9 mouse cellular contexts compared by ENCODE assay signal in genomic region chr2:172934420-172934788, GRCm38 (mm10). TPM values are rescaled to one million over a fixed set of nuclear protein-coding genes. Genes with fewer than 3 reads are reported as not detected.
DNase-seq lines count a peak whose midpoint lies in the region; ATAC-seq lines count a peak whose summit lies in the region.
"Had no signal": no experiment of that assay in that cellular context is flagged by ENCODE, and none has a peak within 500 bp of the region (broad histone marks: within the 10 kb centered on the region; RNA-seq: fewer than 3 reads in every experiment).

No protein-coding gene starts in this region.

- no peaks in the 10 kb centered on the region for H3K9me3 ChIP-seq in kidney, embryonic 14.5 days (ENCODE audit: control insufficient read depth, low read length)
- H3K9me3 ChIP-seq in embryonic facial prominence, embryonic 13.5 days: no peaks in the 10 kb centered on the region
- H3K9me3 ChIP-seq in hindbrain, embryonic 15.5 days: no peaks in the 10 kb centered on the region
- no peaks in the 10 kb centered on the region for H3K9me3 ChIP-seq in midbrain, embryonic 14.5 days (ENCODE audit: control insufficient read depth, low read length)

- H3K4me3 ChIP-seq in kidney, embryonic 14.5 days (ENCODE audit: low read length): 0 out of 2 replicates have a peak overlapping the region, but pooled peaks have one; percentile 0
- H3K4me3 ChIP-seq in embryonic facial prominence, embryonic 13.5 days: peak overlapping the region; percentile 34
- H3K4me3 ChIP-seq in hindbrain, embryonic 15.5 days: peak overlapping the region; percentile 14
- peak overlapping the region; percentile 22 for H3K4me3 ChIP-seq in midbrain, embryonic 14.5 days (replicated peaks; ENCODE audit: low read depth, low read length)

- ATAC-seq in kidney, embryonic 14.5 days (ENCODE audit: low FRiP score, low TSS enrichment): no peak
- ATAC-seq in embryonic facial prominence, embryonic 13.5 days (ENCODE audit: insufficient number of reproducible peaks, insufficient read depth, low FRiP score, low TSS enrichment, low read depth): peak; percentile 72
- no peak for ATAC-seq in hindbrain, embryonic 15.5 days (ENCODE audit: low FRiP score, low read depth)
- ATAC-seq in midbrain, embryonic 14.5 days (ENCODE audit: low FRiP score, low TSS enrichment): no peak
- ATAC-seq: activated CD4-positive, CD25-positive, alpha-beta regulatory T cell, adult 4 months had no signal

- H3K9ac ChIP-seq in kidney, embryonic 14.5 days (ENCODE audit: low read depth, low read length): peak overlapping the region; percentile 20; the same call in 1 of the 2 replicates
- 0 out of 2 replicates have a peak overlapping the region, but pooled peaks have one; percentile 17 for H3K9ac ChIP-seq in embryonic facial prominence, embryonic 13.5 days
- no peak overlapping the region for H3K9ac ChIP-seq in hindbrain, embryonic 15.5 days
- peak overlapping the region; percentile 12; the same call in 1 of the 2 replicates for H3K9ac ChIP-seq in midbrain, embryonic 14.5 days (replicated peaks; ENCODE audit: low read length)

- no peaks in the 10 kb centered on the region for H3K27me3 ChIP-seq in kidney, embryonic 14.5 days (ENCODE audit: control insufficient read depth, insufficient read depth, low read length)
- peaks cover 4% of the 10 kb centered on the region; the same call in 1 of the 2 replicates for H3K27me3 ChIP-seq in embryonic facial prominence, embryonic 13.5 days
- peaks cover 47% of the 10 kb centered on the region for H3K27me3 ChIP-seq in hindbrain, embryonic 15.5 days
- peaks cover 47% of the 10 kb centered on the region for H3K27me3 ChIP-seq in midbrain, embryonic 14.5 days (ENCODE audit: control insufficient read depth, insufficient read depth, low read length)

- H3K27ac ChIP-seq in kidney, embryonic 14.5 days (ENCODE audit: low read depth, low read length): peak overlapping the region; percentile 83
- H3K27ac ChIP-seq in embryonic facial prominence, embryonic 13.5 days: peak overlapping the region; percentile 93
- peak overlapping the region; percentile 71 for H3K27ac ChIP-seq in hindbrain, embryonic 15.5 days (replicated peaks)
- peak overlapping the region; percentile 67 for H3K27ac ChIP-seq in midbrain, embryonic 14.5 days (replicated peaks; ENCODE audit: low read depth, low read length)

- H3K4me2 ChIP-seq in kidney, embryonic 14.5 days (replicated peaks; ENCODE audit: low read depth, low read length): peak overlapping the region; percentile 91
- H3K4me2 ChIP-seq in embryonic facial prominence, embryonic 13.5 days: peak overlapping the region; percentile 91
- H3K4me2 ChIP-seq in hindbrain, embryonic 15.5 days: peak overlapping the region; percentile 46
- peak overlapping the region; percentile 56 for H3K4me2 ChIP-seq in midbrain, embryonic 14.5 days (ENCODE audit: low read length)

- peaks cover 66% of the 10 kb centered on the region for H3K4me1 ChIP-seq in kidney, embryonic 14.5 days (ENCODE audit: control insufficient read depth, insufficient read depth, low read length)
- peaks cover 91% of the 10 kb centered on the region for H3K4me1 ChIP-seq in embryonic facial prominence, embryonic 13.5 days
- H3K4me1 ChIP-seq in hindbrain, embryonic 15.5 days (replicated peaks): peaks cover 47% of the 10 kb centered on the region
- H3K4me1 ChIP-seq in midbrain, embryonic 14.5 days (ENCODE audit: control insufficient read depth, insufficient read depth, low read length): peaks cover 34% of the 10 kb centered on the region

- H3K36me3 ChIP-seq in kidney, embryonic 14.5 days (ENCODE audit: control insufficient read depth, insufficient read depth, low read length): no peaks in the 10 kb centered on the region
- H3K36me3 ChIP-seq in embryonic facial prominence, embryonic 13.5 days: no peaks in the 10 kb centered on the region
- no peaks in the 10 kb centered on the region for H3K36me3 ChIP-seq in hindbrain, embryonic 15.5 days
- no peaks in the 10 kb centered on the region for H3K36me3 ChIP-seq in midbrain, embryonic 14.5 days (ENCODE audit: control insufficient read depth, insufficient read depth, low read length)

- no peak for DNase-seq in kidney, postnatal 36 days
- DNase-seq in midbrain, embryonic 14.5 days: peak; percentile 58
- no peak for DNase-seq in cerebellum, adult 11 months
- DNase-seq in frontal cortex, postnatal 36 days (ENCODE audit: low spot score in 2 of 2): no peak
- no peak for DNase-seq in right cerebral cortex, adult 2 months (ENCODE audit: low spot score in 2 of 2)

- 4% methylated on average over 8 of the region's 8 CpGs for WGBS in kidney, embryonic 14.5 days
- WGBS in embryonic facial prominence, embryonic 13.5 days: under 1% methylated on average over 8 of the region's 8 CpGs
- 3% methylated on average over 8 of the region's 8 CpGs for WGBS in hindbrain, embryonic 15.5 days
- under 1% methylated on average over 8 of the region's 8 CpGs for WGBS in midbrain, embryonic 14.5 days

RNA-seq across cellular contexts. Expression of gene Bmp7, which starts 5.7 kb away (rescaled TPM):
- 49.3 and 54.2 TPM in 2 replicates for polyA plus RNA-seq in kidney, embryonic 14.5 days (2014; fragmentation: Nextera tagmentation; extraction: Ambion mirVana)
- 41.6 and 43.6 TPM in 2 replicates for polyA plus RNA-seq in embryonic facial prominence, embryonic 13.5 days (2015; fragmentation: Nextera tagmentation; extraction: Ambion mirVana)
- polyA plus RNA-seq in hindbrain, embryonic 15.5 days (2015; fragmentation: Nextera tagmentation; extraction: Ambion mirVana): 16.6 and 17.7 TPM in 2 replicates
- polyA plus RNA-seq in midbrain, embryonic 14.5 days (2014; fragmentation: Nextera tagmentation; extraction: Ambion mirVana): 3.1 and 13.2 TPM in 2 replicates

RNA-seq across cellular contexts. Expression of gene Spo11, which starts 43.1 kb away (rescaled TPM):
- polyA plus RNA-seq in kidney, embryonic 14.5 days (2014; fragmentation: Nextera tagmentation; extraction: Ambion mirVana): 0.17 and 0.34 TPM in 2 replicates
- 2.8 and 3.9 TPM in 2 replicates for polyA plus RNA-seq in embryonic facial prominence, embryonic 13.5 days (2015; fragmentation: Nextera tagmentation; extraction: Ambion mirVana)
- 0.96 and 1.4 TPM in 2 replicates for polyA plus RNA-seq in hindbrain, embryonic 15.5 days (2015; fragmentation: Nextera tagmentation; extraction: Ambion mirVana)
- polyA plus RNA-seq in midbrain, embryonic 14.5 days (2014; fragmentation: Nextera tagmentation; extraction: Ambion mirVana): 0.68 TPM in 1 of 2 replicates, not detected in the other
